8 mouse cellular contexts compared by ENCODE assay signal in the genomic region with DNA sequence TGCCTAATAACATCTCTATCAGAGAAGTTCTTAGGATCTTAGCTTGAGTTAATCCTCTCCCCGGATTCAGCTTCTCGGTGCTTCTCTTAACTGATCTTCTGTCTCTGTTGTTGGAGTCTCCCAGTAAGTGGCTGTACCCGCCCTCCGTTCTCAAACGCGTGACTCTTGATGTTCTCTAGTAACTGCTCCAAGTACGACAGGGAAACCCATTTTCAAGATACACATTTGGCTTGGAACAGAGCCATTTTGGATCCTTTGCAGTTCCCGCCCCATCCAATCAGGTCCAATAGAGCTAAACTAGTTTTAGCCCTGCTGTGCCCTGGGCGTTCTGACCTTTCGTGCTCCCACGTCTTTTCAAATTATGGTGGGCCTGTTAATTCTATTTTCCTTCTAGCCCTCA. TPM values are rescaled to one million over a fixed set of nuclear protein-coding genes. Genes with fewer than 3 reads are reported as not detected.
DNase-seq lines count a peak whose midpoint lies in the region; ATAC-seq and TF ChIP-seq lines count a peak whose summit lies in the region.

No protein-coding gene starts in this region.

- intact Hi-C loops in gastrocnemius, adult 2 months (cut with DNase I), result loop anchor here (10.0 kb wide), 3 partner anchors 386 to 566 kb away; no protein-coding TSS in a partner anchor

- 5% methylated on average over 11 of the region's 11 CpGs for WGBS in embryonic facial prominence, embryonic 13.5 days
- WGBS in kidney, embryonic 15.5 days, result 8% methylated on average over 11 of the region's 11 CpGs
- 9% methylated on average over 11 of the region's 11 CpGs for WGBS in midbrain, embryonic 13.5 days

- ATAC-seq in embryonic facial prominence, embryonic 13.5 days (ENCODE audit: insufficient number of reproducible peaks, insufficient read depth, low FRiP score, low TSS enrichment, low read depth), result no peak
- no peak for ATAC-seq in kidney, embryonic 15.5 days (replicated peaks; ENCODE audit: low FRiP score)
- ATAC-seq in midbrain, embryonic 13.5 days, result peak; percentile 17; the same call in 1 of the 2 replicates

- peak overlapping the region; percentile 79 for H3K9ac ChIP-seq in ES-Bruce4 (ENCODE audit: low read depth, poor library complexity, severe bottlenecking)
- H3K9ac ChIP-seq in embryonic facial prominence, embryonic 13.5 days, result peak overlapping the region; percentile 81
- peak overlapping the region; percentile 69 for H3K9ac ChIP-seq in kidney, embryonic 15.5 days
- peak overlapping the region; percentile 63 for H3K9ac ChIP-seq in midbrain, embryonic 13.5 days (replicated peaks)

- TF ChIP-seq EP300 in ES-Bruce4 (IDR thresholded peaks at IDR 0.05; ENCODE audit: insufficient read depth, low read depth, low read length), result no peak

- H3K4me1 ChIP-seq in ES-Bruce4 (ENCODE audit: control insufficient read depth, insufficient read depth, low read length), result no peaks in the 10 kb centered on the region
- H3K4me1 ChIP-seq in embryonic facial prominence, embryonic 13.5 days, result peaks cover 5% of the 10 kb centered on the region
- peaks cover 7% of the 10 kb centered on the region for H3K4me1 ChIP-seq in kidney, embryonic 15.5 days
- peaks cover 6% of the 10 kb centered on the region for H3K4me1 ChIP-seq in midbrain, embryonic 13.5 days (replicated peaks)

- no peak for TF ChIP-seq CTCF in gastrocnemius, adult 2 months (IDR thresholded peaks at IDR 0.05)
- no peak for TF ChIP-seq CTCF in ES-Bruce4 (IDR thresholded peaks at IDR 0.05; ENCODE audit: low read depth, low read length)

- H3K4me3 ChIP-seq in gastrocnemius, adult 2 months, result peak overlapping the region; percentile 93
- H3K4me3 ChIP-seq in ES-Bruce4 (ENCODE audit: low read depth, low read length), result peak overlapping the region; percentile 91
- H3K4me3 ChIP-seq in embryonic facial prominence, embryonic 13.5 days, result peak overlapping the region; percentile 69
- H3K4me3 ChIP-seq in kidney, embryonic 15.5 days (replicated peaks), result peak overlapping the region; percentile 71
- peak overlapping the region; percentile 66 for H3K4me3 ChIP-seq in midbrain, embryonic 13.5 days (replicated peaks)

- H3K36me3 ChIP-seq in ES-Bruce4 (ENCODE audit: control insufficient read depth, insufficient read depth, low read length, poor library complexity, severe bottlenecking), result peaks cover 3% of the 10 kb centered on the region; the same call in 1 of the 2 replicates
- H3K36me3 ChIP-seq in embryonic facial prominence, embryonic 13.5 days, result no peaks in the 10 kb centered on the region
- peaks cover 1% of the 10 kb centered on the region; the same call in 1 of the 2 replicates for H3K36me3 ChIP-seq in kidney, embryonic 15.5 days
- H3K36me3 ChIP-seq in midbrain, embryonic 13.5 days, result no peaks in the 10 kb centered on the region

- DNase-seq in gastrocnemius, adult 2 months, result no peak
- DNase-seq in gastrocnemius, postnatal 4 days (ENCODE audit: low spot score in 2 of 2), result no peak
- no peak for DNase-seq in B cell, adult 2 months
- no peak for DNase-seq in right cerebral cortex, postnatal 25 days

- H3K27me3 ChIP-seq in ES-Bruce4 (ENCODE audit: control insufficient read depth, insufficient read depth, low read length, poor library complexity, severe bottlenecking), result no peaks in the 10 kb centered on the region
- no peaks in the 10 kb centered on the region for H3K27me3 ChIP-seq in embryonic facial prominence, embryonic 13.5 days
- no peaks in the 10 kb centered on the region for H3K27me3 ChIP-seq in kidney, embryonic 15.5 days
- no peaks in the 10 kb centered on the region for H3K27me3 ChIP-seq in midbrain, embryonic 13.5 days

- H3K27ac ChIP-seq in gastrocnemius, adult 2 months, result peak overlapping the region; percentile 88
- H3K27ac ChIP-seq in ES-Bruce4 (ENCODE audit: insufficient read depth, low read length), result peak overlapping the region; percentile 78
- peak overlapping the region; percentile 89 for H3K27ac ChIP-seq in embryonic facial prominence, embryonic 13.5 days
- H3K27ac ChIP-seq in kidney, embryonic 15.5 days, result peak overlapping the region; percentile 89
- no peak overlapping the region for H3K27ac ChIP-seq in midbrain, embryonic 13.5 days

- H3K9me3 ChIP-seq in ES-Bruce4 (replicated peaks; ENCODE audit: control insufficient read depth, insufficient read depth, low read length, poor library complexity, severe bottlenecking), result no peaks in the 10 kb centered on the region
- no peaks in the 10 kb centered on the region for H3K9me3 ChIP-seq in embryonic facial prominence, embryonic 13.5 days
- H3K9me3 ChIP-seq in kidney, embryonic 15.5 days (replicated peaks), result no peaks in the 10 kb centered on the region
- H3K9me3 ChIP-seq in midbrain, embryonic 13.5 days, result no peaks in the 10 kb centered on the region

- H3K4me2 ChIP-seq in embryonic facial prominence, embryonic 13.5 days, result peak overlapping the region; percentile 83
- H3K4me2 ChIP-seq in kidney, embryonic 15.5 days, result peak overlapping the region; percentile 86
- H3K4me2 ChIP-seq in midbrain, embryonic 13.5 days (replicated peaks), result peak overlapping the region; percentile 68

- TF ChIP-seq POLR2A in ES-Bruce4 (IDR thresholded peaks at IDR 0.05; ENCODE audit: insufficient read depth, low read length), result no peak

RNA-seq across cellular contexts. Expression of a gene that starts 0.7 kb away (rescaled TPM):
- total RNA-seq in gastrocnemius, adult 2 months (2021), result 1 to 10 TPM; 2.1 to 2.5 TPM
- total RNA-seq in gastrocnemius, postnatal 4 days (2021), result 1 to 10 TPM; 6.5 to 7.2 TPM
- polyA plus RNA-seq in ES-Bruce4 (2011; ENCODE audit: insufficient read depth, insufficient read length, low read depth, missing spikeins), result 31.4 and 32.0 TPM in 2 replicates
- 7.4 and 7.6 TPM in 2 replicates for polyA plus RNA-seq in embryonic facial prominence, embryonic 13.5 days (2015; fragmentation: Nextera tagmentation; extraction: Ambion mirVana)
- 7.0 and 7.6 TPM in 2 replicates for polyA plus RNA-seq in kidney, embryonic 15.5 days (2015; fragmentation: Nextera tagmentation; extraction: Ambion mirVana)
- polyA plus RNA-seq in midbrain, embryonic 13.5 days (2015; fragmentation: Nextera tagmentation; extraction: Ambion mirVana), result 5.5 TPM in 2 replicates

RNA-seq across cellular contexts. Expression of a gene that starts 41.4 kb away (rescaled TPM):
- not detected for total RNA-seq in gastrocnemius, adult 2 months (2021)
- not detected for total RNA-seq in gastrocnemius, postnatal 4 days (2021)
- not detected in 2 replicates for polyA plus RNA-seq in ES-Bruce4 (2011; ENCODE audit: insufficient read depth, insufficient read length, low read depth, missing spikeins)
- not detected in 2 replicates for polyA plus RNA-seq in embryonic facial prominence, embryonic 13.5 days (2015; fragmentation: Nextera tagmentation; extraction: Ambion mirVana)
- not detected in 2 replicates for polyA plus RNA-seq in kidney, embryonic 15.5 days (2015; fragmentation: Nextera tagmentation; extraction: Ambion mirVana)
- not detected in 2 replicates for polyA plus RNA-seq in midbrain, embryonic 13.5 days (2015; fragmentation: Nextera tagmentation; extraction: Ambion mirVana)

RNA-seq across cellular contexts. Expression of a gene that starts 53.9 kb away (rescaled TPM):
- total RNA-seq in gastrocnemius, adult 2 months (2021), result 10 to 100 TPM; 22.7 to 29.5 TPM
- total RNA-seq in gastrocnemius, postnatal 4 days (2021), result 10 to 100 TPM; 39.2 to 51.6 TPM
- 1.4 and 1.9 TPM in 2 replicates for polyA plus RNA-seq in ES-Bruce4 (2011; ENCODE audit: insufficient read depth, insufficient read length, low read depth, missing spikeins)
- 12.6 and 13.4 TPM in 2 replicates for polyA plus RNA-seq in embryonic facial prominence, embryonic 13.5 days (2015; fragmentation: Nextera tagmentation; extraction: Ambion mirVana)
- polyA plus RNA-seq in kidney, embryonic 15.5 days (2015; fragmentation: Nextera tagmentation; extraction: Ambion mirVana), result 47.5 and 97.3 TPM in 2 replicates
- polyA plus RNA-seq in midbrain, embryonic 13.5 days (2015; fragmentation: Nextera tagmentation; extraction: Ambion mirVana), result 3.7 and 3.9 TPM in 2 replicates
